Mouse (Mus musculus) MEL (cell line): ENCODE measurements around the gene Tmem144. TPM values are rescaled to one million over a fixed set of nuclear protein-coding genes. Genes with fewer than 3 reads are reported as not detected.

Source experiments
- DNase-seq: peaks from one replicate; pipeline ENCODE4 v3.0.0; 2011; ENCODE audit warnings: low read depth, low spot score
- H3K27ac ChIP-seq: 2 replicates; pipeline ENCODE4 v1.5.1; 2012; ENCODE audit warnings: low read depth, mild to moderate bottlenecking, control low read depth, low read length, moderate library complexity; ENCODE audit not compliant: control insufficient read depth
- H3K27me3 ChIP-seq, 2 experiments: fragments of 150-350 bp in 1 of 2; sonication (generic) in 1 of 2; 2 replicates each; pipeline ENCODE4 v1.6.1; 2012; ENCODE audit warnings: low read length in 2 of 2, mild to moderate bottlenecking in 2 of 2, improper control_type of control experiment in 1 of 2, moderate library complexity in 1 of 2; ENCODE audit not compliant: insufficient read depth in 2 of 2, control insufficient read depth in 1 of 2
- H3K36me3 ChIP-seq, 2 experiments: 2 replicates each; pipeline ENCODE4 v1.6.1; 2012 to 2014; ENCODE audit warnings: low read length in 2 of 2, improper control_type of control experiment in 1 of 2, inconsistent platforms in 1 of 2, mild to moderate bottlenecking in 1 of 2; ENCODE audit not compliant: insufficient read depth in 2 of 2, control insufficient read depth in 1 of 2
- H3K4me1 ChIP-seq, 2 experiments: fragments of 150-350 bp in 1 of 2; sonication (generic) in 1 of 2; 2 replicates each; pipeline ENCODE4 v1.6.1; 2012; ENCODE audit warnings: low read length in 2 of 2, improper control_type of control experiment in 1 of 2, mild to moderate bottlenecking in 1 of 2; ENCODE audit not compliant: insufficient read depth in 2 of 2, control insufficient read depth in 1 of 2
- H3K4me3 ChIP-seq, 2 experiments: fragments of 150-350 bp in 1 of 2; sonication (generic) in 1 of 2; 2 replicates each; pipeline ENCODE4 v1.5.1; 2012; ENCODE audit warnings: low read depth in 2 of 2, low read length in 2 of 2, mild to moderate bottlenecking in 2 of 2, moderate library complexity in 2 of 2, control low read depth in 1 of 2, improper control_type of control experiment in 1 of 2; ENCODE audit not compliant: control insufficient read depth in 1 of 2, insufficient read depth in 1 of 2
- H3K79me2 ChIP-seq: 2 replicates; pipeline ENCODE4 v1.6.1; 2012; ENCODE audit warnings: mild to moderate bottlenecking, low read length, moderate library complexity; ENCODE audit not compliant: control insufficient read depth, poor library complexity, insufficient read depth
- H3K9ac ChIP-seq: 2 replicates; pipeline ENCODE4 v1.6.1; 2012; ENCODE audit warnings: low read depth, mild to moderate bottlenecking, control low read depth, low read length, moderate library complexity; ENCODE audit not compliant: control insufficient read depth, poor library complexity, severe bottlenecking
- H3K9me3 ChIP-seq: fragments of 150-350 bp; sonication (generic); replicated peaks from 2 replicates; pipeline ENCODE4 v1.6.1; 2012; ENCODE audit warnings: mild to moderate bottlenecking, low read length, improper control_type of control experiment, moderate library complexity; ENCODE audit not compliant: insufficient read depth
- BHLHE40 ChIP-seq: IDR thresholded peaks from 2 replicates; pipeline ENCODE4 v1.6.1; 2012; ENCODE audit warnings: low read depth, mild to moderate bottlenecking, inconsistent platforms, low read length, improper control_type of control experiment, borderline replicate concordance
- CTCF ChIP-seq, 3 experiments: IDR thresholded peaks in 2 of 3; conservative IDR thresholded peaks in 1 of 3; 2 replicates each; pipeline ENCODE4 v1.5.1; 2011 to 2012; ENCODE audit warnings: low read length in 3 of 3, low read depth in 2 of 3, mild to moderate bottlenecking in 2 of 3, improper control_type of control experiment in 1 of 3, inconsistent platforms in 1 of 3, mixed read lengths in 1 of 3, moderate library complexity in 1 of 3; ENCODE audit not compliant: control insufficient read depth in 1 of 3, insufficient read depth in 1 of 3, poor library complexity in 1 of 3, severe bottlenecking in 1 of 3
- E2F4 ChIP-seq: IDR thresholded peaks from 2 replicates; pipeline ENCODE4 v1.6.1; 2011; ENCODE audit warnings: low read depth, low read length, improper control_type of control experiment, borderline replicate concordance
- ETS1 ChIP-seq: IDR thresholded peaks from 2 replicates; pipeline ENCODE4 v1.6.1; 2012; ENCODE audit warnings: low read depth, mild to moderate bottlenecking, inconsistent platforms, low read length, improper control_type of control experiment, moderate library complexity
- GABPA ChIP-seq: IDR thresholded peaks from 2 replicates; pipeline ENCODE4 v1.6.1; 2012; ENCODE audit warnings: low read depth, mild to moderate bottlenecking, inconsistent platforms, low read length, improper control_type of control experiment, moderate library complexity
- HCFC1 ChIP-seq: IDR thresholded peaks from 2 replicates; pipeline ENCODE4 v1.6.1; 2012; ENCODE audit warnings: low read depth, mild to moderate bottlenecking, inconsistent platforms, low read length, improper control_type of control experiment, moderate library complexity
- JUND ChIP-seq: IDR thresholded peaks from 2 replicates; pipeline ENCODE4 v1.6.1; 2011; ENCODE audit warnings: low read depth, mild to moderate bottlenecking, improper control_type of control experiment, low read length
- MAFK ChIP-seq: IDR thresholded peaks from 2 replicates; pipeline ENCODE4 v1.6.1; 2011; ENCODE audit warnings: low read depth, mild to moderate bottlenecking, low read length, improper control_type of control experiment, borderline replicate concordance
- MAZ ChIP-seq: IDR thresholded peaks from 2 replicates; pipeline ENCODE4 v1.6.1; 2012; ENCODE audit warnings: low read depth, mild to moderate bottlenecking, inconsistent platforms, low read length, improper control_type of control experiment
- MXI1 ChIP-seq: IDR thresholded peaks from 2 replicates; pipeline ENCODE4 v1.6.1; 2011; ENCODE audit warnings: mild to moderate bottlenecking, low read depth, low read length, improper control_type of control experiment
- MYB ChIP-seq: IDR thresholded peaks from 2 replicates; pipeline ENCODE4 v1.6.1; 2011; ENCODE audit warnings: mild to moderate bottlenecking, low read depth, low read length, improper control_type of control experiment
- MYC ChIP-seq: IDR thresholded peaks from 2 replicates; pipeline ENCODE4 v1.6.1; 2011; ENCODE audit warnings: low read depth, mild to moderate bottlenecking, low read length, improper control_type of control experiment, moderate library complexity
- RAD21 ChIP-seq: IDR thresholded peaks from 2 replicates; pipeline ENCODE4 v1.6.1; 2011; ENCODE audit warnings: mild to moderate bottlenecking, low read depth, low read length, improper control_type of control experiment
- RCOR1 ChIP-seq: IDR thresholded peaks from 2 replicates; pipeline ENCODE4 v1.6.1; 2012; ENCODE audit warnings: low read depth, mild to moderate bottlenecking, inconsistent platforms, low read length, improper control_type of control experiment
- SIN3A ChIP-seq: IDR thresholded peaks from 2 replicates; pipeline ENCODE4 v1.6.1; 2012; ENCODE audit warnings: low read length, improper control_type of control experiment, inconsistent platforms
- SMC3 ChIP-seq: IDR thresholded peaks from 2 replicates; pipeline ENCODE4 v1.6.1; 2011; ENCODE audit warnings: low read depth, low read length, improper control_type of control experiment
- TAL1 ChIP-seq: IDR thresholded peaks from 2 replicates; pipeline ENCODE4 v1.6.1; 2012; ENCODE audit warnings: mild to moderate bottlenecking, inconsistent platforms, low read length, moderate library complexity, mixed read lengths
- TBP ChIP-seq: IDR thresholded peaks from 2 replicates; pipeline ENCODE4 v1.8.0; 2011; ENCODE audit warnings: low read depth, low read length, improper control_type of control experiment
- TCF12 ChIP-seq: IDR thresholded peaks from 2 replicates; pipeline ENCODE4 v1.6.1; 2014; ENCODE audit warnings: low read depth, mild to moderate bottlenecking, inconsistent platforms, low read length, improper control_type of control experiment, moderate library complexity
- ZC3H11A ChIP-seq: IDR thresholded peaks from 2 replicates; pipeline ENCODE4 v1.6.1; 2012; ENCODE audit warnings: low read depth, mild to moderate bottlenecking, inconsistent platforms, low read length, improper control_type of control experiment
- ZKSCAN1 ChIP-seq: IDR thresholded peaks from 2 replicates; pipeline ENCODE4 v1.6.1; 2012; ENCODE audit warnings: low read depth, mild to moderate bottlenecking, inconsistent platforms, low read length, improper control_type of control experiment, moderate library complexity
- ZNF384 ChIP-seq: IDR thresholded peaks from 2 replicates; pipeline ENCODE4 v1.6.1; 2012; ENCODE audit warnings: low read depth, mild to moderate bottlenecking, inconsistent platforms, low read length, improper control_type of control experiment
- polyA plus RNA-seq, 2 experiments: library from polyadenylated mRNA; stranded (reverse) in 1 of 2; unstranded in 1 of 2; fragments of >175 nt in 1 of 2; fragments of >200 nt in 1 of 2; gene quantifications; 2 replicates each; pipeline versions ENCODE4 v1.2.1 to v1.2.4; 2012; ENCODE audit warnings: low replicate concordance in 2 of 2, low read depth in 1 of 2; ENCODE audit not compliant: insufficient read length in 2 of 2, insufficient read depth in 1 of 2, missing spikeins in 1 of 2
- total RNA-seq: library from RNA; depleted of rRNA; stranded (reverse); fragments of 300-350 nt; gene quantifications from 2 replicates; pipeline ENCODE4 v1.2.3, GENCODE M21; 2012

Gene Tmem144
- total and polyA plus RNA-seq, 3 experiments = 0.04 to 0.25 TPM; not detected in 1

DNA sequence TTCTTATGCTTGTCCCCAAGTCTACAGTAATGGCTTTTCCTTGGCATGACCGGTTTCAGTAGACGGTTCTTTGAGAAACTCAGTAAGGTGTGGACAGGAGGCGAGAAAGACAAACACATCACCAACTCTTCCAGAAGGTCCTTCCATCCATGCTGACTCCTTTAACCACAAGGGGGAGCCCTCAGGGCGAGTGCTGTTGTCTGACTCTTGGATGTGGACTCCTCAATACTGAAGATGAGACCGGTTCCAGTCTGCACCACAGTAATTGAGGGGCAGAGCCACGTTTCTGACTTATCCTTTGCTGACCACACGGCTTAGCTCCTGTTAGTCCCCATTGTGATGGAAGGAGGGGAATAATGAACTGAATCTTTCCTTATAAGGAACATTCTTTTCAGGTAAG is 30.5 kb upstream of the Tmem144 start:
- Histone ChIP-seq H3K4me1 (peaks cover 0 to 7% of the 10 kb centered on the region in 2 experiments; a peak in 3 of 4 replicates), H3K4me3 (peak overlapping the region; percentile 26 to 45; a peak in 3 of 4 replicates), H3K27ac (no peak overlapping the region), H3K9me3 (no peaks in the 10 kb centered on the region), H3K79me2 (peaks cover 1% of the 10 kb centered on the region; the same call in 1 of the 2 replicates), H3K9ac (peak overlapping the region; percentile 40), H3K36me3 (peaks cover 0 to 7% of the 10 kb centered on the region in 2 experiments; a peak in 1 of 4 replicates)
- peak; percentile 99 for TF ChIP-seq SMC3
- peak; percentile 20; the same call in 1 of the 2 replicates for TF ChIP-seq MXI1
- peak; percentile 97 for TF ChIP-seq ZC3H11A
- TF ChIP-seq ZNF384 = no peak
- 0 out of 2 replicates have a peak, but pooled peaks have one; percentile 36 for TF ChIP-seq MYC
- TF ChIP-seq SIN3A = peak; percentile 60; the same call in 1 of the 2 replicates
- no peak for TF ChIP-seq JUND
- peak; percentile 91 for TF ChIP-seq RAD21
- peak; percentile 88 to 96 (median 90) for TF ChIP-seq CTCF (IDR thresholded peaks at IDR 0.05 in 2 of 3, conservative IDR thresholded peaks at IDR 0.05 in 1 of 3; ENCODE audit: control insufficient read depth in 1 of 3, insufficient read depth in 1 of 3, low read depth in 2 of 3, low read length in 3 of 3, poor library complexity in 1 of 3, severe bottlenecking in 1 of 3)
- no peak for TF ChIP-seq HCFC1
- TF ChIP-seq, all 39 proteins: peak for 7
- peak; percentile 89 for DNase-seq
- H3K27me3 ChIP-seq = peaks cover 0 to under 1% of the 10 kb centered on the region in 2 experiments

DNA sequence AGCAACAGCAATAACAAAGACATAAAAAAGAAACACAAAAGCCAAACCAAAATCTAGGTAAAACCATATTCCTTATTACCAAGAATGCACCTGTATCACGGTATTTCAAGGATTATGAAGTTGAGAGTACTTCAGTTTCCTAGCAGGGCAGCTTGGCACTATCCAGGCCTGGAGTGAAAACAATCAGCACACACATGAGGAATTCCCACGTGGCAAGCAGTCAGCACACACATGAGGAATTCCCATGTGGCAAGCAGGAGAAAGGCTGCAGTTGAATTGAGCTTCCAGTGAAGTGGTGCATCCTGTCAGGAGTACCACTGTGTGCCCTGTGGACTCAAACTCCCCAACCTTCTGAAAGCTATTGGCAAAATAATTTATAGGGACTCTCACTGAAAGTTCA is 29.1 kb upstream of the Tmem144 start:
- Histone ChIP-seq H3K36me3 (peaks cover 0 to 5% of the 10 kb centered on the region in 2 experiments; a peak in 1 of 4 replicates), H3K4me1 (peaks cover 0 to 7% of the 10 kb centered on the region in 2 experiments; a peak in 3 of 4 replicates), H3K79me2 (peaks cover 1% of the 10 kb centered on the region; the same call in 1 of the 2 replicates), H3K9me3 (no peaks in the 10 kb centered on the region), H3K4me3 (no peak overlapping the region), H3K9ac (no peak overlapping the region), H3K27me3 (peaks cover 2 to 3% of the 10 kb centered on the region in 2 experiments), H3K27ac (no peak overlapping the region)
- no peak for TF ChIP-seq MYC
- no peak for TF ChIP-seq HCFC1
- TF ChIP-seq MXI1 = no peak
- no peak for TF ChIP-seq TBP
- TF ChIP-seq E2F4 = no peak
- no peak for TF ChIP-seq BHLHE40
- TF ChIP-seq MAFK = no peak
- no peak for TF ChIP-seq MYB
- TF ChIP-seq MAZ = no peak
- no peak for TF ChIP-seq SIN3A
- TF ChIP-seq ZNF384 = no peak
- no peak for TF ChIP-seq ZKSCAN1
- no peak for TF ChIP-seq TCF12
- no peak for TF ChIP-seq TAL1
- no peak for TF ChIP-seq GABPA
- no peak for TF ChIP-seq CTCF (IDR thresholded peaks at IDR 0.05 in 2 of 3, conservative IDR thresholded peaks at IDR 0.05 in 1 of 3; ENCODE audit: control insufficient read depth in 1 of 3, insufficient read depth in 1 of 3, low read depth in 2 of 3, low read length in 3 of 3, poor library complexity in 1 of 3, severe bottlenecking in 1 of 3)
- TF ChIP-seq RCOR1 = no peak
- TF ChIP-seq ETS1 = no peak
- DNase-seq = no peak
